Mouse (Mus musculus) embryonic facial prominence, embryonic 15.5 days (tissue): Measurements from ENCODE around the gene Tnfrsf14. TPM values are rescaled to one million over a fixed set of nuclear protein-coding genes. Genes with fewer than 3 reads are reported as not detected.

Experiments
- ATAC-seq: fragments of 200-750 bp; cut with Nextera tagmentation; 2 replicates; pipeline ENCODE4 v1.8.0; 2017; ENCODE audit warnings: low read depth, moderate TSS enrichment; ENCODE audit not compliant: insufficient number of reproducible peaks, low FRiP score, low TSS enrichment
- H3K27ac ChIP-seq: fragments of 300-500 bp; sonication (generic); replicated peaks from 2 replicates; pipeline ENCODE4 v1.5.1; 2015; ENCODE audit warnings: mild to moderate bottlenecking, inconsistent platforms
- H3K27me3 ChIP-seq: fragments of 300-500 bp; sonication (generic); 2 replicates; pipeline ENCODE4 v1.6.1; 2015; ENCODE audit warnings: inconsistent platforms
- H3K36me3 ChIP-seq: fragments of 300-500 bp; sonication (generic); 2 replicates; pipeline ENCODE4 v1.6.1; 2015; ENCODE audit warnings: mild to moderate bottlenecking, inconsistent platforms
- H3K4me1 ChIP-seq: fragments of 300-500 bp; sonication (generic); 2 replicates; pipeline ENCODE4 v1.6.1; 2015; ENCODE audit warnings: inconsistent platforms
- H3K4me2 ChIP-seq: fragments of 300-500 bp; sonication (generic); replicated peaks from 2 replicates; pipeline ENCODE4 v1.6.1; 2015; ENCODE audit warnings: mild to moderate bottlenecking, inconsistent platforms
- H3K4me3 ChIP-seq: fragments of 300-500 bp; sonication (generic); replicated peaks from 2 replicates; pipeline ENCODE4 v1.5.1; 2015; ENCODE audit warnings: mild to moderate bottlenecking, inconsistent platforms
- H3K9ac ChIP-seq: fragments of 300-500 bp; sonication (generic); 2 replicates; pipeline ENCODE4 v1.6.1; 2015; ENCODE audit warnings: inconsistent platforms
- H3K9me3 ChIP-seq: fragments of 300-500 bp; sonication (generic); replicated peaks from 2 replicates; pipeline ENCODE4 v1.6.1; 2016; ENCODE audit warnings: inconsistent platforms
- WGBS: fragments of 180-500 bp; shearing (Covaris S2); methylation state at CpG from one replicate; pipeline ENCODE4 v1.1.7; 2015; 5-methylcytosine and 5-hydroxymethylcytosine counted together
- polyA plus RNA-seq: library from polyadenylated mRNA; unstranded; fragments of >200 nt; fragmentation: Nextera tagmentation; extraction: Ambion mirVana; gene quantifications from 2 replicates; pipeline ENCODE4 v1.2.1, GENCODE M21; 2015

Gene Tnfrsf14
- polyA plus RNA-seq, 1 experiment from 2014 or later: 2.3 TPM

- Histone ChIP-seq H3K4me3 (no peak overlapping the region), H3K4me1 (peaks cover 34% of the 10 kb centered on the region), H3K36me3 (no peaks in the 10 kb centered on the region), H3K9ac (no peak overlapping the region), H3K4me2 (no peak overlapping the region), H3K27me3 (peaks cover 48% of the 10 kb centered on the region), H3K27ac (no peak overlapping the region), H3K9me3 (no peaks in the 10 kb centered on the region)
- no peak for ATAC-seq
- 42% methylated on average over 14 of the region's 14 CpGs for WGBS
These were observed 19.9 kb upstream of the Tnfrsf14 start for GRCm38 (mm10) chr4:154948066-154948939.

DNA sequence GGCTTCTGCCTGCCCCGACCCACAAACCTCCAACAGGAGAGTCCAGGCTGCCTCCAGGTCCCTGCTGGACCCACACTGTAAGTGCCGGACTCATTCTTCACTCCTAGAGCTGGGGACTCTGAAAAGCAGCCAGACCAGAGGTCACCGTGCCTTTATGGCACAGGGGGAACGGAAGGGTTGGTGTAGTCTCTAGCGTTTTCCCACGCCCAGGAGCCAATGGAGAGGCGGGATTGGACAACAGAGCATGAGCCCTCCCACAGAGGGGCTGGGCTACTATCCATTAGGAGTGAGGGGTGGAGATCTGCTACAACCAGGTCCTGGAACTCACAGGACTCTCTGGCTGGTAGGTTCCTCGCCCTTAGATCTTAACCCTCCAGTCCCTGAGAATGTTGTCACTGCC is 18.0 kb upstream of the Tnfrsf14 start:
- peak; percentile 85 for ATAC-seq
- peaks cover 26% of the 10 kb centered on the region for H3K4me1 ChIP-seq
- H3K4me2 ChIP-seq: peak overlapping the region; percentile 55
- peak overlapping the region; percentile 30 for H3K4me3 ChIP-seq
- 3% methylated on average over 8 of the region's 8 CpGs for WGBS
- H3K27me3 ChIP-seq: peaks cover 28% of the 10 kb centered on the region
- H3K9ac ChIP-seq: no peak overlapping the region
- no peak overlapping the region for H3K27ac ChIP-seq
- no peaks in the 10 kb centered on the region for H3K36me3 ChIP-seq
- no peaks in the 10 kb centered on the region for H3K9me3 ChIP-seq

GRCm38 (mm10) chr4:154944121-154944590 is 15.8 kb upstream of the Tnfrsf14 start:
- WGBS: 18% methylated on average over 2 of the region's 2 CpGs
- no peak overlapping the region for H3K9ac ChIP-seq
- H3K4me3 ChIP-seq: no peak overlapping the region
- H3K36me3 ChIP-seq: no peaks in the 10 kb centered on the region
- H3K4me2 ChIP-seq: no peak overlapping the region
- no peaks in the 10 kb centered on the region for H3K9me3 ChIP-seq
- no peak overlapping the region for H3K27ac ChIP-seq
- H3K4me1 ChIP-seq: peaks cover 19% of the 10 kb centered on the region
- peak; percentile 65; the same call in 1 of the 2 replicates for ATAC-seq
- H3K27me3 ChIP-seq: peaks cover 12% of the 10 kb centered on the region

- WGBS: 85% methylated on average over 6 of the region's 6 CpGs
- ATAC-seq: no peak
- H3K36me3 ChIP-seq: no peaks in the 10 kb centered on the region
These were observed 15.1 kb upstream of the Tnfrsf14 start for GRCm38 (mm10) chr4:154943323-154944039.

GRCm38 (mm10) chr4:154942632-154943322 is 14.4 kb upstream of the Tnfrsf14 start:
- no peaks in the 10 kb centered on the region for H3K36me3 ChIP-seq
- WGBS: 63% methylated on average over 10 of the region's 10 CpGs
- H3K4me3 ChIP-seq: no peak overlapping the region
- peaks cover 8% of the 10 kb centered on the region; the same call in 1 of the 2 replicates for H3K4me1 ChIP-seq
- H3K27ac ChIP-seq: no peak overlapping the region
- no peaks in the 10 kb centered on the region for H3K9me3 ChIP-seq
- H3K27me3 ChIP-seq: no peaks in the 10 kb centered on the region
- no peak overlapping the region for H3K9ac ChIP-seq
- no peak for ATAC-seq
- H3K4me2 ChIP-seq: no peak overlapping the region

More at GRCm38 (mm10) chr4:154943323-154944039, 15.1 kb upstream of the Tnfrsf14 start:
- Histone ChIP-seq H3K4me3 (no peak overlapping the region), H3K27me3 (peaks cover 5% of the 10 kb centered on the region), H3K4me2 (no peak overlapping the region), H3K27ac (no peak overlapping the region), H3K9me3 (no peaks in the 10 kb centered on the region), H3K9ac (no peak overlapping the region), H3K4me1 (peaks cover 13% of the 10 kb centered on the region)

DNA sequence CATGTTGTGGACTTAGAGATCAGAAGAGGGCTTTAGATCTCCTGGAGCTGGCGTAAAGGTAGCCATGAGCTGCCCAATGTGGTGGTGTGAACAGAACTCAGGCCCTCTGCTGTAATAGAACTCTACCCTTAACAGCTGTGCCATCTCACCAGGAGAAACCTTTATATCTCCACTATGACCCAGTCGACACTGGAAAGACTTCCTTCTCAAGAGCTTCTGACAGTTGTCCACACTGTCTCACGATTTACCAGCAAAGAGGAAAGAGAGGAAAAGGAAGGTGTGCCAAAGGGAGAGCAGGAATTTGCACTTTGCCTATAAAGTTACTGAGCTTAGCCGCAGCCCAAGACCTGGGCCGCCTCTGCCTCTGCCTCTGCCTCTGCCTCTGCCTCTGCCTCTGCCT is 13.5 kb upstream of the Tnfrsf14 start:
- H3K36me3 ChIP-seq: no peaks in the 10 kb centered on the region
- H3K4me3 ChIP-seq: no peak overlapping the region
- WGBS: 88% methylated on average over 5 of the region's 5 CpGs
- H3K4me1 ChIP-seq: peaks cover 8% of the 10 kb centered on the region; the same call in 1 of the 2 replicates
- no peak overlapping the region for H3K27ac ChIP-seq
- H3K9me3 ChIP-seq: no peaks in the 10 kb centered on the region
- no peak for ATAC-seq
- no peak overlapping the region for H3K4me2 ChIP-seq
- H3K9ac ChIP-seq: no peak overlapping the region
- no peaks in the 10 kb centered on the region for H3K27me3 ChIP-seq

- no peaks in the 10 kb centered on the region for H3K27me3 ChIP-seq
- no peaks in the 10 kb centered on the region for H3K9me3 ChIP-seq
- no peak overlapping the region for H3K4me3 ChIP-seq
- H3K9ac ChIP-seq: no peak overlapping the region
- H3K4me1 ChIP-seq: no peaks in the 10 kb centered on the region
- WGBS: 92% methylated on average over 2 of the region's 2 CpGs
- ATAC-seq: no peak
- H3K27ac ChIP-seq: no peak overlapping the region
- no peaks in the 10 kb centered on the region for H3K36me3 ChIP-seq
- no peak overlapping the region for H3K4me2 ChIP-seq
These were observed 11.8 kb upstream of the Tnfrsf14 start for GRCm38 (mm10) chr4:154940156-154940555.

- H3K27ac ChIP-seq: no peak overlapping the region
- H3K9me3 ChIP-seq: no peaks in the 10 kb centered on the region
- no peaks in the 10 kb centered on the region for H3K4me1 ChIP-seq
- H3K4me2 ChIP-seq: no peak overlapping the region
- no peaks in the 10 kb centered on the region for H3K36me3 ChIP-seq
- no peak for ATAC-seq
- H3K9ac ChIP-seq: no peak overlapping the region
- no peak overlapping the region for H3K4me3 ChIP-seq
- H3K27me3 ChIP-seq: no peaks in the 10 kb centered on the region
- WGBS: 77% methylated on average over 1 of the region's 1 CpGs
These were observed 9.4 kb upstream of the Tnfrsf14 start for GRCm38 (mm10) chr4:154937746-154938145.

DNA sequence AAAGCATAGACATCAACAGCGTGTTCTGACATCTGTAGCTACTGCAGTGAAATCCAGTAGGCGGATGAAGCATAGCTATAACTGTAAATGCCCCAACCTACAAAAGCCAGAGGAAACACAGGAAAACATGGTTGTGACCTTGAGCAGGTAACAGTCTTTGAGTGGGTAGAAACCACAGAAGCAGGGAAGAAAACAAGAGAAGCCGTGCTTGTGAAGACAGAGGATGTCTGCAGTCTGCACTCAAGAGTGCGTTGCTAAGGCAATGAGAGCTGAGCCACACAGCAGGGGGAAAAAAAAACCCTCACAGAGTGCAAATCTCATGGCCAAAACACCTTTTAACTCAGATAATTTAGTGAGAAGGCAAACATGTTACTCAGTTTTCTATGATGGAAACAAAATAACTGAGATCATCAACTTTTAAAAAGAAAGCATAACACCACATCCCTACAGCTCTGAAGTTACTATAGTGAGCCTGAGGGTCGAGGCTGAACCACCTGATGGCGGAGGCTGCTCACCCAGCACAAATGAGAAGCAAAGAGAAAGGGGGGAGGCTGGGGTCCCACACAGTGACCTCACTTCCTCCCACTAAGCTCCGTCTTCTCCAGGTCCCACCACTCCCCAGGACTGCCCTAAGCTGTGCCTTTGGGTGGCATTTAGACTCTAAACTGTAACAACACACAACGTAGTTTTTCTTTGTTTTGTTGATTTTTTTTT is 8.3 kb upstream of the Tnfrsf14 start:
- H3K4me1 ChIP-seq: no peaks in the 10 kb centered on the region
- H3K27me3 ChIP-seq: no peaks in the 10 kb centered on the region
- no peak overlapping the region for H3K4me2 ChIP-seq
- no peak overlapping the region for H3K4me3 ChIP-seq
- no peaks in the 10 kb centered on the region for H3K36me3 ChIP-seq
- no peak for ATAC-seq
- 58% methylated on average over 8 of the region's 8 CpGs for WGBS
- H3K9me3 ChIP-seq: no peaks in the 10 kb centered on the region
- H3K27ac ChIP-seq: no peak overlapping the region
- no peak overlapping the region for H3K9ac ChIP-seq

DNA sequence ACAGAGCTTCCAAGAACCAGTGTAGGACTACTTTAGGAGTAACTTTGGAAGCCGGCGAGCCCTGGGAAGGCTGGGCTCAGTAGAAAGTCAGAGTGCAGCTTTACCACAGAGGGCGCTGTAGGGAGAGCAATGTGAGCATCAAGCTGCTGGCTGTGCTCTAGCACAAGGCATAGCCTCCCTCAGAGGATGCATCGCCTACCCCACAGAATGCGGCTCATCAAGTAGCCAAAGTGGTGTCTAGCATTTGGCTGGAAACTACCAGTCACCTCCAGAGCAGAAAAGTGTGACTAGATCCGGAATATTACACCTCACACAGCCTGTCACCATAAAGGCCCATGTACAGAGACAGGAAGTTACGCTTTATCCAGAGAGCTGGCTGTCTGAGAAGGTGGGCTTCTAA is 7.4 kb upstream of the Tnfrsf14 start:
- no peaks in the 10 kb centered on the region for H3K27me3 ChIP-seq
- WGBS: 72% methylated on average over 7 of the region's 7 CpGs
- no peaks in the 10 kb centered on the region for H3K4me1 ChIP-seq
- H3K27ac ChIP-seq: no peak overlapping the region
- H3K36me3 ChIP-seq: no peaks in the 10 kb centered on the region
- no peak overlapping the region for H3K4me3 ChIP-seq
- no peaks in the 10 kb centered on the region for H3K9me3 ChIP-seq
- no peak overlapping the region for H3K9ac ChIP-seq
- H3K4me2 ChIP-seq: no peak overlapping the region
- no peak for ATAC-seq
